30 mouse cellular contexts compared by ENCODE assay signal in genomic region chr17:70949171-70949570, GRCm38 (mm10).
"Had no signal": no experiment of that assay in that cellular context is flagged by ENCODE, and none has a peak within 500 bp of the region (broad histone marks: within the 10 kb centered on the region; RNA-seq: fewer than 3 reads in every experiment).

No protein-coding gene starts in this region.

- DNase-seq: heart, postnatal 10 days; heart, postnatal 14 days; heart, postnatal 36 days; heart, postnatal 4 days; kidney, adult 11 months; kidney, adult 18-20 months; kidney, adult 2 months; kidney, adult 8-10 months; kidney, adult 9 months; kidney, postnatal 10 days; kidney, postnatal 14 days; kidney, postnatal 25 days; kidney, postnatal 36 days; kidney, postnatal 4 days; layer of hippocampus, adult 9-11 months; layer of hippocampus, postnatal 36 days had no signal

- H3K27ac ChIP-seq: heart, embryonic 13.5 days; heart, embryonic 15.5 days; hindbrain, embryonic 10.5 days; hindbrain, embryonic 12.5 days; hindbrain, embryonic 13.5 days; hindbrain, embryonic 14.5 days; hindbrain, embryonic 15.5 days; hindbrain, postnatal 0 days; intestine, embryonic 15.5 days; kidney, embryonic 15.5 days; kidney, postnatal 0 days; layer of hippocampus, adult 2 months; left cerebral cortex, adult 2 months had no signal

- H3K9me3 ChIP-seq: heart, embryonic 12.5 days; heart, embryonic 13.5 days; heart, embryonic 15.5 days; hindbrain, embryonic 10.5 days; hindbrain, embryonic 12.5 days; hindbrain, embryonic 13.5 days; hindbrain, embryonic 15.5 days; intestine, embryonic 15.5 days; kidney, embryonic 15.5 days had no signal

- H3K27me3 ChIP-seq: heart, embryonic 12.5 days; heart, embryonic 13.5 days; heart, embryonic 15.5 days; hindbrain, embryonic 12.5 days; hindbrain, embryonic 13.5 days; hindbrain, embryonic 15.5 days; intestine, embryonic 15.5 days; kidney, embryonic 15.5 days had no signal

- H3K36me3 ChIP-seq: heart, embryonic 12.5 days; heart, embryonic 13.5 days; heart, embryonic 15.5 days; hindbrain, embryonic 10.5 days; hindbrain, embryonic 12.5 days; hindbrain, embryonic 13.5 days; hindbrain, embryonic 15.5 days; intestine, embryonic 15.5 days; kidney, embryonic 15.5 days had no signal

- H3K4me3 ChIP-seq: heart, embryonic 12.5 days; heart, embryonic 13.5 days; heart, embryonic 15.5 days; hindbrain, embryonic 10.5 days; hindbrain, embryonic 12.5 days; hindbrain, embryonic 13.5 days; hindbrain, embryonic 15.5 days; intestine, embryonic 15.5 days; kidney, embryonic 15.5 days; layer of hippocampus, adult 2 months; left cerebral cortex, adult 2 months had no signal

- H3K9ac ChIP-seq: heart, embryonic 12.5 days; heart, embryonic 13.5 days; heart, embryonic 15.5 days; hindbrain, embryonic 12.5 days; hindbrain, embryonic 13.5 days; hindbrain, embryonic 14.5 days; hindbrain, embryonic 15.5 days; intestine, embryonic 15.5 days; kidney, embryonic 15.5 days had no signal

- H3K4me1 ChIP-seq: heart, embryonic 12.5 days; heart, embryonic 13.5 days; heart, embryonic 15.5 days; hindbrain, embryonic 10.5 days; hindbrain, embryonic 12.5 days; hindbrain, embryonic 13.5 days; hindbrain, embryonic 15.5 days; intestine, embryonic 15.5 days had no signal
